Mouse (Mus musculus) kidney, embryonic 16.5 days (tissue): ENCODE results near the gene C2cd3. TPM values are rescaled to one million over a fixed set of nuclear protein-coding genes. Genes with fewer than 3 reads are reported as not detected.
A peak's percentile ranks its signal among the peaks of the same experiment; 100 is the strongest.

Experiments
- ATAC-seq: fragments of 200-750 bp; cut with Nextera tagmentation; 2 replicates; pipeline ENCODE4 v1.8.0; 2017; ENCODE audit warnings: moderate TSS enrichment; ENCODE audit not compliant: low FRiP score, low TSS enrichment
- H3K27ac ChIP-seq: fragments of 300-500 bp; sonication (generic); 2 replicates; pipeline ENCODE4 v1.5.1; 2014; ENCODE audit warnings: low read length
- H3K27me3 ChIP-seq: fragments of 300-500 bp; sonication (generic); 2 replicates; pipeline ENCODE4 v1.6.1; 2014; ENCODE audit warnings: low read length, control low read depth, mixed read lengths; ENCODE audit not compliant: insufficient read depth
- H3K36me3 ChIP-seq: fragments of 300-500 bp; sonication (generic); 2 replicates; pipeline ENCODE4 v1.6.1; 2014; ENCODE audit warnings: low read length, control low read depth, mixed read lengths; ENCODE audit not compliant: insufficient read depth
- H3K4me1 ChIP-seq: fragments of 300-500 bp; sonication (generic); 2 replicates; pipeline ENCODE4 v1.6.1; 2014; ENCODE audit warnings: low read length, control low read depth, mixed read lengths; ENCODE audit not compliant: insufficient read depth
- H3K4me2 ChIP-seq: fragments of 300-500 bp; sonication (generic); replicated peaks from 2 replicates; pipeline ENCODE4 v1.6.1; 2014; ENCODE audit warnings: low read depth, low read length
- H3K4me3 ChIP-seq: fragments of 300-500 bp; sonication (generic); 2 replicates; pipeline ENCODE4 v1.5.1; 2014; ENCODE audit warnings: mild to moderate bottlenecking, low read length
- H3K9ac ChIP-seq: fragments of 300-500 bp; sonication (generic); replicated peaks from 2 replicates; pipeline ENCODE4 v1.6.1; 2014; ENCODE audit warnings: low read length
- H3K9me3 ChIP-seq: fragments of 300-500 bp; sonication (generic); 2 replicates; pipeline ENCODE4 v1.6.1; 2016; ENCODE audit warnings: low read length, control low read depth
- WGBS: fragments of 180-500 bp; shearing (Covaris S2); extraction: QIAGEN DNeasy Blood & Tissue Kit; methylation state at CpG from one replicate; pipeline ENCODE4 v1.1.7; 2014; 5-methylcytosine and 5-hydroxymethylcytosine counted together
- polyA plus RNA-seq: library from polyadenylated mRNA; unstranded; fragments of >200 nt; fragmentation: Nextera tagmentation; extraction: Ambion mirVana; gene quantifications from 2 replicates; pipeline ENCODE4 v1.2.1, GENCODE M21; 2015

The C2cd3 gene
- polyA plus RNA-seq, 1 experiment from 2014 or later: 23.6 TPM

- Histone ChIP-seq H3K27me3 (no peaks in the 10 kb centered on the region), H3K9me3 (no peaks in the 10 kb centered on the region), H3K4me1 (peaks cover 35% of the 10 kb centered on the region), H3K4me2 (peak within 1 kb of the TSS; percentile 93), H3K36me3 (peaks cover 17% of the 10 kb centered on the region), H3K4me3 (peak within 1 kb of the TSS; percentile 64), H3K27ac (peak within 1 kb of the TSS; percentile 87), H3K9ac (peak within 1 kb of the TSS; percentile 67)
- WGBS: under 1% methylated on average over 26 of the region's 27 CpGs
- peak; percentile 50 for ATAC-seq
These were observed 121.1 kb downstream of the C2cd3 start, which contains the start of gene Ucp2 for GRCm38 (mm10) chr7:100493117-100493483. Ucp2 (plus strand) TSS chr7:100493337.

- H3K9ac ChIP-seq: peak overlapping the region; percentile 67
- H3K4me1 ChIP-seq: peaks cover 35% of the 10 kb centered on the region
- H3K27ac ChIP-seq: peak overlapping the region; percentile 87
- WGBS: 12% methylated on average over 19 of the region's 19 CpGs
- ATAC-seq: peak; percentile 39
- H3K27me3 ChIP-seq: no peaks in the 10 kb centered on the region
- H3K4me3 ChIP-seq: peak overlapping the region; percentile 64
- peaks cover 20% of the 10 kb centered on the region for H3K36me3 ChIP-seq
- peak overlapping the region; percentile 93 for H3K4me2 ChIP-seq
- H3K9me3 ChIP-seq: no peaks in the 10 kb centered on the region
These were observed 121.7 kb downstream of the C2cd3 start for GRCm38 (mm10) chr7:100493484-100494414.

GRCm38 (mm10) chr7:100494415-100494831 lies 122.4 kb downstream of the C2cd3 start:
- ATAC-seq: peak; percentile 16; the same call in 1 of the 2 replicates
- WGBS: 71% methylated on average over 7 of the region's 7 CpGs
- H3K9ac ChIP-seq: peak overlapping the region; percentile 67
- H3K4me1 ChIP-seq: peaks cover 35% of the 10 kb centered on the region
- no peaks in the 10 kb centered on the region for H3K9me3 ChIP-seq
- peak overlapping the region; percentile 87 for H3K27ac ChIP-seq
- H3K4me2 ChIP-seq: peak overlapping the region; percentile 93
- H3K4me3 ChIP-seq: peak overlapping the region; percentile 64
- peaks cover 26% of the 10 kb centered on the region for H3K36me3 ChIP-seq
- no peaks in the 10 kb centered on the region for H3K27me3 ChIP-seq

GRCm38 (mm10) chr7:100495042-100495441 lies 123.0 kb downstream of the C2cd3 start:
- peak overlapping the region; percentile 93 for H3K4me2 ChIP-seq
- WGBS: 40% methylated on average over 8 of the region's 8 CpGs
- ATAC-seq: no peak

GRCm38 (mm10) chr7:100495581-100496251 lies 123.7 kb downstream of the C2cd3 start:
- Histone ChIP-seq H3K4me1 (peaks cover 35% of the 10 kb centered on the region), H3K4me3 (peak overlapping the region; percentile 21), H3K36me3 (peaks cover 36% of the 10 kb centered on the region), H3K9ac (peak overlapping the region; percentile 47), H3K4me2 (peak overlapping the region; percentile 93), H3K9me3 (no peaks in the 10 kb centered on the region), H3K27me3 (no peaks in the 10 kb centered on the region), H3K27ac (peak overlapping the region; percentile 84)
- peak; percentile 75 for ATAC-seq
- 21% methylated on average over 11 of the region's 11 CpGs for WGBS

More at GRCm38 (mm10) chr7:100495042-100495441, 123.0 kb downstream of the C2cd3 start:
- Histone ChIP-seq H3K4me1 (peaks cover 35% of the 10 kb centered on the region), H3K36me3 (peaks cover 32% of the 10 kb centered on the region), H3K9me3 (no peaks in the 10 kb centered on the region), H3K27ac (peak overlapping the region; percentile 84), H3K27me3 (no peaks in the 10 kb centered on the region), H3K4me3 (peak overlapping the region; percentile 21), H3K9ac (peak overlapping the region; percentile 46)

- Histone ChIP-seq H3K36me3 (peaks cover 36% of the 10 kb centered on the region), H3K27me3 (no peaks in the 10 kb centered on the region), H3K9ac (peak overlapping the region; percentile 47; the same call in 1 of the 2 replicates), H3K27ac (peak overlapping the region; percentile 84), H3K4me1 (peaks cover 35% of the 10 kb centered on the region), H3K9me3 (no peaks in the 10 kb centered on the region), H3K4me2 (peak overlapping the region; percentile 93), H3K4me3 (peak overlapping the region; percentile 21; the same call in 1 of the 2 replicates)
- ATAC-seq: no peak
- 75% methylated on average over 6 of the region's 6 CpGs for WGBS
These were observed 124.3 kb downstream of the C2cd3 start for GRCm38 (mm10) chr7:100496371-100496770.

GRCm38 (mm10) chr7:100496791-100497190 lies 124.8 kb downstream of the C2cd3 start:
- no peak overlapping the region for H3K27ac ChIP-seq
- H3K9me3 ChIP-seq: no peaks in the 10 kb centered on the region
- H3K9ac ChIP-seq: no peak overlapping the region
- no peak overlapping the region for H3K4me3 ChIP-seq
- peaks cover 35% of the 10 kb centered on the region for H3K4me1 ChIP-seq
- no peak for ATAC-seq
- whole genome bisulfite sequencing: 98% methylated on average over 9 of the region's 9 CpGs
- H3K36me3 ChIP-seq: peaks cover 36% of the 10 kb centered on the region
- no peak overlapping the region for H3K4me2 ChIP-seq
- no peaks in the 10 kb centered on the region for H3K27me3 ChIP-seq

GRCm38 (mm10) chr7:100497402-100497801 lies 125.4 kb downstream of the C2cd3 start:
- no peak for ATAC-seq
- no peak overlapping the region for H3K27ac ChIP-seq
- H3K4me2 ChIP-seq: no peak overlapping the region
- no peak overlapping the region for H3K9ac ChIP-seq
- no peaks in the 10 kb centered on the region for H3K9me3 ChIP-seq
- 76% methylated on average over 4 of the region's 4 CpGs for WGBS
- H3K4me3 ChIP-seq: no peak overlapping the region
- peaks cover 36% of the 10 kb centered on the region for H3K36me3 ChIP-seq
- H3K27me3 ChIP-seq: no peaks in the 10 kb centered on the region
- H3K4me1 ChIP-seq: peaks cover 32% of the 10 kb centered on the region

- Histone ChIP-seq H3K27ac (no peak overlapping the region), H3K4me1 (peaks cover 32% of the 10 kb centered on the region), H3K9ac (no peak overlapping the region), H3K36me3 (peaks cover 36% of the 10 kb centered on the region), H3K9me3 (no peaks in the 10 kb centered on the region), H3K4me3 (no peak overlapping the region), H3K27me3 (no peaks in the 10 kb centered on the region), H3K4me2 (no peak overlapping the region)
- ATAC-seq: no peak
- 90% methylated on average over 13 of the region's 13 CpGs for WGBS
These were observed 125.9 kb downstream of the C2cd3 start for GRCm38 (mm10) chr7:100497982-100498381.
